Mouse (Mus musculus): ENCODE measurements around the gene Prdm11. TPM values are rescaled to one million over a fixed set of nuclear protein-coding genes. Genes with fewer than 3 reads are reported as not detected.

The Prdm11 gene
- total RNA-seq, 1 experiment, result 3.7 TPM

- Histone ChIP-seq H3K36me3 (ENCODE audit: control insufficient read depth, insufficient read depth, low read length, poor library complexity, severe bottlenecking) (no peaks in the 10 kb centered on the region), H3K9me3 (ENCODE audit: control insufficient read depth, insufficient read depth, low read depth, low read length) (no peaks in the 10 kb centered on the region), H3K9ac (ENCODE audit: insufficient read depth, low read depth, low read length, poor library complexity, severe bottlenecking) (no peak overlapping the region), H3K4me1 (ENCODE audit: control insufficient read depth in 2 of 2, insufficient read depth in 2 of 2, low read length in 2 of 2, poor library complexity in 1 of 2) (peaks cover 0 to 9% of the 10 kb centered on the region in 2 experiments; a peak in 2 of 4 replicates), H3K27ac (ENCODE audit: insufficient read depth, low read depth, low read length, poor library complexity, severe bottlenecking) (no peak overlapping the region), H3K4me3 (ENCODE audit: insufficient read depth in 1 of 2, low read depth in 1 of 2, low read length in 2 of 2, poor library complexity in 1 of 2, severe bottlenecking in 1 of 2) (0 out of 4 replicates have a peak overlapping the region, but pooled peaks of 1 of the 2 experiments have one; percentile 16)
- TF ChIP-seq CHD2 (IDR thresholded peaks at IDR 0.05; ENCODE audit: low read depth, low read length) (no peak), ZC3H11A (IDR thresholded peaks at IDR 0.05; ENCODE audit: borderline replicate concordance, low read depth, low read length) (no peak), HCFC1 (IDR thresholded peaks at IDR 0.05; ENCODE audit: borderline replicate concordance, insufficient read depth, low read length) (no peak), ZNF384 (IDR thresholded peaks at IDR 0.05; ENCODE audit: low read depth, low read length) (no peak), MAFK (IDR thresholded peaks at IDR 0.05; ENCODE audit: insufficient read depth, low read depth, low read length) (no peak)
- no peak for DNase-seq (ENCODE audit: low read depth, low spot score)
- in situ Hi-C loops (cut with MboI; ENCODE audit: low sequenced_read_pairs in 2 of 2, unreplicated experiment in 2 of 2), result no loop called here
Observed at GRCm38 (mm10) chr2:93031021-93031420, 14.9 kb downstream of the Prdm11 start.

- Histone ChIP-seq H3K27ac (ENCODE audit: insufficient read depth, low read depth, low read length, poor library complexity, severe bottlenecking) (no peak overlapping the region), H3K9ac (ENCODE audit: insufficient read depth, low read depth, low read length, poor library complexity, severe bottlenecking) (no peak overlapping the region), H3K9me3 (ENCODE audit: control insufficient read depth, insufficient read depth, low read depth, low read length) (no peaks in the 10 kb centered on the region), H3K36me3 (ENCODE audit: control insufficient read depth, insufficient read depth, low read length, poor library complexity, severe bottlenecking) (no peaks in the 10 kb centered on the region), H3K4me3 (ENCODE audit: insufficient read depth in 1 of 2, low read depth in 1 of 2, low read length in 2 of 2, poor library complexity in 1 of 2, severe bottlenecking in 1 of 2) (no peak overlapping the region), H3K4me1 (ENCODE audit: control insufficient read depth in 2 of 2, insufficient read depth in 2 of 2, low read length in 2 of 2, poor library complexity in 1 of 2) (peaks cover 0 to 4% of the 10 kb centered on the region in 2 experiments; a peak in 2 of 4 replicates)
- no peak for TF ChIP-seq CHD2 (IDR thresholded peaks at IDR 0.05; ENCODE audit: low read depth, low read length)
- no peak for TF ChIP-seq ZNF384 (IDR thresholded peaks at IDR 0.05; ENCODE audit: low read depth, low read length)
- no peak for TF ChIP-seq ZC3H11A (IDR thresholded peaks at IDR 0.05; ENCODE audit: borderline replicate concordance, low read depth, low read length)
- no peak for TF ChIP-seq HCFC1 (IDR thresholded peaks at IDR 0.05; ENCODE audit: borderline replicate concordance, insufficient read depth, low read length)
- no peak for TF ChIP-seq MAFK (IDR thresholded peaks at IDR 0.05; ENCODE audit: insufficient read depth, low read depth, low read length)
- in situ Hi-C loops (cut with MboI; ENCODE audit: low sequenced_read_pairs in 2 of 2, unreplicated experiment in 2 of 2), result no loop called here
- no peak for DNase-seq (ENCODE audit: low read depth, low spot score)
Observed at GRCm38 (mm10) chr2:93030101-93030500, 15.9 kb downstream of the Prdm11 start.

GRCm38 (mm10) chr2:93029267-93030060 lies 16.5 kb downstream of the Prdm11 start:
- Histone ChIP-seq H3K4me1 (ENCODE audit: control insufficient read depth in 2 of 2, insufficient read depth in 2 of 2, low read length in 2 of 2, poor library complexity in 1 of 2) (peaks cover 0 to 4% of the 10 kb centered on the region in 2 experiments; a peak in 2 of 4 replicates), H3K9ac (ENCODE audit: insufficient read depth, low read depth, low read length, poor library complexity, severe bottlenecking) (peak overlapping the region; percentile 2; the same call in 1 of the 2 replicates), H3K36me3 (ENCODE audit: control insufficient read depth, insufficient read depth, low read length, poor library complexity, severe bottlenecking) (no peaks in the 10 kb centered on the region), H3K9me3 (ENCODE audit: control insufficient read depth, insufficient read depth, low read depth, low read length) (no peaks in the 10 kb centered on the region), H3K27ac (ENCODE audit: insufficient read depth, low read depth, low read length, poor library complexity, severe bottlenecking) (no peak overlapping the region), H3K4me3 (ENCODE audit: insufficient read depth in 1 of 2, low read depth in 1 of 2, low read length in 2 of 2, poor library complexity in 1 of 2, severe bottlenecking in 1 of 2) (peak overlapping the region in 1 of 2 experiments; percentile 2; a peak in 1 of 4 replicates)
- no peak for TF ChIP-seq ZC3H11A (IDR thresholded peaks at IDR 0.05; ENCODE audit: borderline replicate concordance, low read depth, low read length)
- no peak for TF ChIP-seq ZNF384 (IDR thresholded peaks at IDR 0.05; ENCODE audit: low read depth, low read length)
- no peak for TF ChIP-seq HCFC1 (IDR thresholded peaks at IDR 0.05; ENCODE audit: borderline replicate concordance, insufficient read depth, low read length)
- no peak for TF ChIP-seq CHD2 (IDR thresholded peaks at IDR 0.05; ENCODE audit: low read depth, low read length)
- no peak for TF ChIP-seq MAFK (IDR thresholded peaks at IDR 0.05; ENCODE audit: insufficient read depth, low read depth, low read length)
- no peak for DNase-seq (ENCODE audit: low read depth, low spot score)
- in situ Hi-C loops (cut with MboI; ENCODE audit: low sequenced_read_pairs in 2 of 2, unreplicated experiment in 2 of 2), result no loop called here

- Histone ChIP-seq H3K4me3 (ENCODE audit: insufficient read depth in 1 of 2, low read depth in 1 of 2, low read length in 2 of 2, poor library complexity in 1 of 2, severe bottlenecking in 1 of 2) (no peak overlapping the region; a peak in 1 of 4 replicates), H3K9ac (ENCODE audit: insufficient read depth, low read depth, low read length, poor library complexity, severe bottlenecking) (no peak overlapping the region), H3K4me1 (ENCODE audit: control insufficient read depth in 2 of 2, insufficient read depth in 2 of 2, low read length in 2 of 2, poor library complexity in 1 of 2) (peaks cover 0 to 4% of the 10 kb centered on the region in 2 experiments; a peak in 2 of 4 replicates), H3K36me3 (ENCODE audit: control insufficient read depth, insufficient read depth, low read length, poor library complexity, severe bottlenecking) (no peaks in the 10 kb centered on the region), H3K27ac (ENCODE audit: insufficient read depth, low read depth, low read length, poor library complexity, severe bottlenecking) (no peak overlapping the region), H3K9me3 (ENCODE audit: control insufficient read depth, insufficient read depth, low read depth, low read length) (no peaks in the 10 kb centered on the region)
- no peak for DNase-seq (ENCODE audit: low read depth, low spot score)
- TF ChIP-seq MAFK (IDR thresholded peaks at IDR 0.05; ENCODE audit: insufficient read depth, low read depth, low read length), result no peak
- TF ChIP-seq HCFC1 (IDR thresholded peaks at IDR 0.05; ENCODE audit: borderline replicate concordance, insufficient read depth, low read length), result no peak
- no peak for TF ChIP-seq ZC3H11A (IDR thresholded peaks at IDR 0.05; ENCODE audit: borderline replicate concordance, low read depth, low read length)
- TF ChIP-seq CHD2 (IDR thresholded peaks at IDR 0.05; ENCODE audit: low read depth, low read length), result no peak
- no peak for TF ChIP-seq ZNF384 (IDR thresholded peaks at IDR 0.05; ENCODE audit: low read depth, low read length)
- in situ Hi-C loops (cut with MboI; ENCODE audit: low sequenced_read_pairs in 2 of 2, unreplicated experiment in 2 of 2), result no loop called here
Observed at GRCm38 (mm10) chr2:93028865-93029264, 17.1 kb downstream of the Prdm11 start.

Data from ES-E14 (cell line).